Mouse (Mus musculus): ENCODE results near the gene Fgf18.

- TF ChIP-seq CTCF (IDR thresholded peaks at IDR 0.05; ENCODE audit: extremely low read depth, insufficient read depth, insufficient read length, insufficient replicate concordance) (no peak), POLR2A (IDR thresholded peaks at IDR 0.05; ENCODE audit: low read depth, low read length) (no peak)
Measured at GRCm38 (mm10) chr11:33195531-33196446, 48.6 kb upstream of the Fgf18 start.
